Mouse (Mus musculus): Measurements from ENCODE around the gene 1500009C09Rik. TPM values are rescaled to one million over a fixed set of nuclear protein-coding genes. Genes with fewer than 3 reads are reported as not detected.
A peak's percentile ranks its signal among the peaks of the same experiment; 100 is the strongest.

1500009C09Rik gene
- polyA plus RNA-seq, 1 experiment from 2014 or later: not detected

- TF ChIP-seq CTCF (IDR thresholded peaks at IDR 0.05): no peak
- no peak for TF ChIP-seq EP300 (IDR thresholded peaks at IDR 0.05)
- no peak overlapping the region for H3K9ac ChIP-seq (replicated peaks; ENCODE audit: low read depth)
- H3K36me3 ChIP-seq (ENCODE audit: insufficient read depth, low read length): peaks cover 22% of the 10 kb centered on the region
- no peak overlapping the region for H3K4me2 ChIP-seq (replicated peaks; ENCODE audit: low read depth, low read length)
- H3K4me3 ChIP-seq (ENCODE audit: low read depth, low read length): no peak overlapping the region
- H3K27me3 ChIP-seq (replicated peaks; ENCODE audit: insufficient read depth, low read length): peaks cover 47% of the 10 kb centered on the region
- 31% methylated on average over 30 of the region's 30 CpGs for WGBS
- no peaks in the 10 kb centered on the region for H3K9me3 ChIP-seq (ENCODE audit: low read length)
- H3K27ac ChIP-seq (ENCODE audit: low read length): no peak overlapping the region
- ATAC-seq (no peak), DNase-seq (ENCODE audit: low spot score) (no peak)
- H3K4me1 ChIP-seq (ENCODE audit: insufficient read depth, low read depth, low read length): peaks cover 3% of the 10 kb centered on the region; the same call in 1 of the 2 replicates
Observed at GRCm38 (mm10) chr15:82207504-82208219, 44.5 kb upstream of the 1500009C09Rik start.

GRCm38 (mm10) chr15:82208307-82208706 lies 43.9 kb upstream of the 1500009C09Rik start:
- Histone ChIP-seq H3K4me1 (ENCODE audit: insufficient read depth, low read depth, low read length) (peaks cover 3% of the 10 kb centered on the region; the same call in 1 of the 2 replicates), H3K4me3 (ENCODE audit: low read depth, low read length) (no peak overlapping the region), H3K9me3 (ENCODE audit: low read length) (no peaks in the 10 kb centered on the region), H3K36me3 (ENCODE audit: insufficient read depth, low read length) (peaks cover 16% of the 10 kb centered on the region), H3K4me2 (replicated peaks; ENCODE audit: low read depth, low read length) (no peak overlapping the region), H3K27ac (ENCODE audit: low read length) (no peak overlapping the region), H3K27me3 (replicated peaks; ENCODE audit: insufficient read depth, low read length) (peaks cover 53% of the 10 kb centered on the region), H3K9ac (replicated peaks; ENCODE audit: low read depth) (no peak overlapping the region)
- TF ChIP-seq CTCF (IDR thresholded peaks at IDR 0.05) (no peak), EP300 (IDR thresholded peaks at IDR 0.05) (no peak)
- ATAC-seq (no peak), DNase-seq (ENCODE audit: low spot score) (no peak)
- WGBS: 82% methylated on average over 8 of the region's 8 CpGs

GRCm38 (mm10) chr15:82209295-82210050 lies 42.7 kb upstream of the 1500009C09Rik start:
- Histone ChIP-seq H3K4me1 (ENCODE audit: insufficient read depth, low read depth, low read length) (peaks cover 3% of the 10 kb centered on the region; the same call in 1 of the 2 replicates), H3K4me2 (replicated peaks; ENCODE audit: low read depth, low read length) (no peak overlapping the region), H3K36me3 (ENCODE audit: insufficient read depth, low read length) (peaks cover 6% of the 10 kb centered on the region), H3K9ac (replicated peaks; ENCODE audit: low read depth) (no peak overlapping the region), H3K27ac (ENCODE audit: low read length) (no peak overlapping the region), H3K27me3 (replicated peaks; ENCODE audit: insufficient read depth, low read length) (peaks cover 59% of the 10 kb centered on the region), H3K4me3 (ENCODE audit: low read depth, low read length) (no peak overlapping the region), H3K9me3 (ENCODE audit: low read length) (no peaks in the 10 kb centered on the region)
- TF ChIP-seq CTCF (IDR thresholded peaks at IDR 0.05) (no peak), EP300 (IDR thresholded peaks at IDR 0.05) (no peak)
- DNase-seq (ENCODE audit: low spot score): no peak
- WGBS: 80% methylated on average over 12 of the region's 13 CpGs
- no peak for ATAC-seq

GRCm38 (mm10) chr15:82210801-82211200 lies 41.4 kb upstream of the 1500009C09Rik start:
- Histone ChIP-seq H3K4me3 (ENCODE audit: low read depth, low read length) (no peak overlapping the region), H3K4me1 (ENCODE audit: insufficient read depth, low read depth, low read length) (peaks cover 3% of the 10 kb centered on the region; the same call in 1 of the 2 replicates), H3K27ac (ENCODE audit: low read length) (no peak overlapping the region), H3K9me3 (ENCODE audit: low read length) (no peaks in the 10 kb centered on the region), H3K36me3 (ENCODE audit: insufficient read depth, low read length) (no peaks in the 10 kb centered on the region), H3K4me2 (replicated peaks; ENCODE audit: low read depth, low read length) (no peak overlapping the region), H3K27me3 (replicated peaks; ENCODE audit: insufficient read depth, low read length) (peaks cover 71% of the 10 kb centered on the region), H3K9ac (replicated peaks; ENCODE audit: low read depth) (no peak overlapping the region)
- no peak for DNase-seq (ENCODE audit: low spot score)
- ATAC-seq: no peak
- TF ChIP-seq CTCF (IDR thresholded peaks at IDR 0.05) (no peak), EP300 (IDR thresholded peaks at IDR 0.05) (no peak)
- WGBS: 23% methylated on average over 1 of the region's 1 CpGs

- no peak overlapping the region for H3K27ac ChIP-seq (ENCODE audit: low read length)
- no peak overlapping the region for H3K4me3 ChIP-seq (ENCODE audit: low read depth, low read length)
- 0 out of 2 replicates have a peak overlapping the region, but pooled peaks have one; percentile 72 for H3K4me2 ChIP-seq (replicated peaks; ENCODE audit: low read depth, low read length)
- DNase-seq (ENCODE audit: low spot score) (no peak), ATAC-seq (no peak)
- WGBS: 4% methylated on average over 10 of the region's 11 CpGs
- H3K9ac ChIP-seq (replicated peaks; ENCODE audit: low read depth): no peak overlapping the region
- no peaks in the 10 kb centered on the region for H3K36me3 ChIP-seq (ENCODE audit: insufficient read depth, low read length)
- peaks cover 71% of the 10 kb centered on the region for H3K27me3 ChIP-seq (replicated peaks; ENCODE audit: insufficient read depth, low read length)
- TF ChIP-seq CTCF (IDR thresholded peaks at IDR 0.05) (no peak), EP300 (IDR thresholded peaks at IDR 0.05) (no peak)
- H3K4me1 ChIP-seq (ENCODE audit: insufficient read depth, low read depth, low read length): peaks cover 3% of the 10 kb centered on the region; the same call in 1 of the 2 replicates
- H3K9me3 ChIP-seq (ENCODE audit: low read length): no peaks in the 10 kb centered on the region
Observed at GRCm38 (mm10) chr15:82211281-82211680, 40.9 kb upstream of the 1500009C09Rik start.

All from lung, postnatal 0 days (tissue).